Mouse (Mus musculus): ENCODE data around the gene Crtc1.

GRCm38 (mm10) chr8:70445988-70446387 is 6.6 kb upstream of the Crtc1 start:
- TF ChIP-seq MAFK (IDR thresholded peaks at IDR 0.05; ENCODE audit: insufficient read depth, low read depth, low read length) (no peak), CHD2 (IDR thresholded peaks at IDR 0.05; ENCODE audit: low read depth, low read length) (no peak), ZNF384 (IDR thresholded peaks at IDR 0.05; ENCODE audit: low read depth, low read length) (no peak), ZC3H11A (IDR thresholded peaks at IDR 0.05; ENCODE audit: borderline replicate concordance, low read depth, low read length) (no peak), HCFC1 (IDR thresholded peaks at IDR 0.05; ENCODE audit: borderline replicate concordance, insufficient read depth, low read length) (no peak)
